Mouse (Mus musculus) liver, adult 2 months (tissue): ENCODE results near the gene Wdr48.

Experiments
- CTCF ChIP-seq: fragments of 200-500 bp; IDR thresholded peaks from 2 replicates; pipeline ENCODE4 v1.5.1; 2011; ENCODE audit warnings: low read depth, low read length, control low read depth
- POLR2A ChIP-seq: fragments of 200-500 bp; IDR thresholded peaks from 2 replicates; pipeline ENCODE4 v1.6.1; 2011; ENCODE audit warnings: low read length, control low read depth; ENCODE audit not compliant: insufficient read depth; ENCODE audit errors: extremely low read depth

DNA sequence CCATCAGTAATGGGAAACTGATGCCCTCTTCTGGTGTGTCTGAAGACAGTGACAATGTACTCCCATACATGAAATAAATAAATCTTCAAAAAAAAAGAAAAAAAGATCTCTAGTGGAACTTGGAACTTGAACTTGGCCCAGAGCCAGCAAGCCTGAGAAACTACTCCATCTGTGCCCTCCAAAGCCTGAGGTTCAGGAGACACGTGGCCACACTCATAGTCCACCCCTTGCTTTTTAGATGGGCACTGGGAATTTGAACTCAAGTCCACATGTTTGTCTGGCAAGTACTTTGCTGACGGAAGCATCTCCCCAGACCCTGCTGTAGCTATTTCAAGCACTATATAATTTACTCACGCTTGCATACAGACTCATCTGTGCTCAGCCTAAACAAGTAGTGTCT is 70.5 kb downstream of the Wdr48 start:
- TF ChIP-seq POLR2A (no peak), CTCF (no peak)
